ENCODE assay signal across 22 mouse cellular contexts in the genomic region with DNA sequence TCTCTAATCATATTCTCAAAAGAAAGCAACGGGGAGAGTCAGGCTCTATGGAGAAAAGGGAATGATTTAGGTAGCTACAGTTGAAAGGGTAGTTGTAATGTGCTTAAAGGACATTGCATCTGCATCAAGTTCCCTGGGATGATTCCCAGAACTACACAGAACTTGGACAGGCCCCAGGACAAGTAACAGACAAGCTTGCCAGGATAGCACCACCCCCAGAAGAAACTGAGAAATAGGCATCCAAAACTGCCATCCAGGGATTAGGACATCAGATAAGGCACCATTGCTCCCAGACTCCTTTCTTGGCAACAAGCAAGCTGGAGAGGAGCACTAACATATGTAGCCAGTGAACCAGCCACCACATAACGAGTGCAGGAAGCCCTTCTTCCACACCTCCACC. TPM values are rescaled to one million over a fixed set of nuclear protein-coding genes. Genes with fewer than 3 reads are reported as not detected.
DNase-seq lines count a peak whose midpoint lies in the region.
"Had no signal": no experiment of that assay in that cellular context is flagged by ENCODE, and none has a peak within 500 bp of the region (broad histone marks: within the 10 kb centered on the region; RNA-seq: fewer than 3 reads in every experiment).

No protein-coding gene starts in this region.

- no peak overlapping the region for H3K27ac ChIP-seq in heart, embryonic 10.5 days
- H3K27ac ChIP-seq: embryonic facial prominence, embryonic 10.5 days; forebrain, embryonic 12.5 days; heart, embryonic 15.5 days; hindbrain, embryonic 12.5 days; limb, embryonic 12.5 days; liver, embryonic 14.5 days; lung, embryonic 15.5 days; stomach, postnatal 0 days had no signal

- WGBS in heart, embryonic 10.5 days, result 58% methylated on average over 2 of the region's 2 CpGs

- no peak overlapping the region for H3K4me3 ChIP-seq in heart, embryonic 10.5 days
- H3K4me3 ChIP-seq: embryonic facial prominence, embryonic 10.5 days; forebrain, embryonic 12.5 days; heart, embryonic 15.5 days; hindbrain, embryonic 12.5 days; limb, embryonic 12.5 days; lung, embryonic 15.5 days had no signal

- DNase-seq in heart, adult 11 months, result peak; percentile 84
- no peak for DNase-seq in heart, embryonic 10.5 days (ENCODE audit: low spot score)
- peak; percentile 5 to 10 for DNase-seq in left cerebral cortex, adult 18-20 months (ENCODE audit: low spot score in 2 of 2)
- no peak for DNase-seq in left cerebral cortex, postnatal 10 days (ENCODE audit: extremely low spot score in 1 of 2, low spot score in 2 of 2)
- DNase-seq in adipocyte (ENCODE audit: low spot score), result peak; percentile 84
- peak; percentile 18 for DNase-seq in telencephalon, adult 2 months (ENCODE audit: low read depth, low spot score)
- no peak for DNase-seq in thymus, postnatal 36 days
- DNase-seq: cerebellum, adult 9-10 months; gastrocnemius, postnatal 25 days; kidney, adult 9 months; kidney, postnatal 25 days; layer of hippocampus, adult 9-11 months; lung, postnatal 4 days; thymus, postnatal 25 days had no signal

- H3K27me3 ChIP-seq in heart, embryonic 10.5 days (ENCODE audit: insufficient read depth, poor library complexity, severe bottlenecking), result no peaks in the 10 kb centered on the region
- H3K27me3 ChIP-seq: heart, embryonic 15.5 days; lung, embryonic 15.5 days had no signal

- peaks cover 10% of the 10 kb centered on the region; the same call in 1 of the 2 replicates for H3K36me3 ChIP-seq in heart, embryonic 10.5 days
- H3K36me3 ChIP-seq: hindbrain, embryonic 12.5 days; lung, embryonic 15.5 days had no signal

- H3K9me3 ChIP-seq in heart, embryonic 10.5 days, result no peaks in the 10 kb centered on the region
- H3K9me3 ChIP-seq: embryonic facial prominence, embryonic 10.5 days; forebrain, embryonic 12.5 days; heart, embryonic 15.5 days; hindbrain, embryonic 12.5 days; limb, embryonic 12.5 days; lung, embryonic 15.5 days had no signal

- no peaks in the 10 kb centered on the region for H3K4me1 ChIP-seq in heart, embryonic 10.5 days
- H3K4me1 ChIP-seq: embryonic facial prominence, embryonic 10.5 days; forebrain, embryonic 12.5 days; heart, embryonic 15.5 days; hindbrain, embryonic 12.5 days; limb, embryonic 12.5 days; lung, embryonic 15.5 days had no signal

- intact Hi-C loops in left cerebral cortex, postnatal 10 days (cut with DNase I), result no loop called here

RNA-seq across cellular contexts. Expression of gene Phka2, which starts 40.8 kb away (rescaled TPM):
- 16.3 and 26.4 TPM in 2 replicates for polyA plus RNA-seq in heart, embryonic 10.5 days (2016; fragmentation: Nextera tagmentation; extraction: Ambion mirVana)
- 10 to 100 TPM; 31.1 to 38.2 TPM for total RNA-seq in left cerebral cortex, adult 18-20 months (2021)
- 10 to 100 TPM; 25.2 to 34.4 TPM for total RNA-seq in left cerebral cortex, postnatal 10 days (2021)

Comparison
In these comparisons a context has a peak if more than half of its experiments do, and no peak if none do; other contexts are left out.
1. DNase-seq: peak in heart, adult 11 months (single experiment), left cerebral cortex, adult 18-20 months (2 of 2), adipocyte (single experiment) and telencephalon, adult 2 months (single experiment); none in heart, embryonic 10.5 days (single experiment), left cerebral cortex, postnatal 10 days (0 of 2) and thymus, postnatal 36 days (0 of 2).